Mouse (Mus musculus): ENCODE measurements around the gene Snrpb2. TPM values are rescaled to one million over a fixed set of nuclear protein-coding genes. Genes with fewer than 3 reads are reported as not detected.

The Snrpb2 gene
- 46.9 and 47.1 TPM in 2 replicates for polyA plus RNA-seq (2015; fragmentation: Nextera tagmentation; extraction: Ambion mirVana)

- peak; percentile 98 for ATAC-seq
- peak within 1 kb of the TSS; percentile 86 for H3K4me3 ChIP-seq (ENCODE audit: low read length)
- peak within 1 kb of the TSS; percentile 70 for H3K4me2 ChIP-seq (ENCODE audit: low read depth, low read length)
- H3K36me3 ChIP-seq (ENCODE audit: control insufficient read depth, insufficient read depth, low read length): no peaks in the 10 kb centered on the region
- no peaks in the 10 kb centered on the region for H3K27me3 ChIP-seq (replicated peaks; ENCODE audit: control insufficient read depth, insufficient read depth, low read length)
- peak within 1 kb of the TSS; percentile 79 for H3K9ac ChIP-seq (ENCODE audit: low read depth, low read length)
- WGBS: under 1% methylated on average over 55 of the region's 55 CpGs
- H3K27ac ChIP-seq (ENCODE audit: low read length): peak within 1 kb of the TSS; percentile 47
- no peaks in the 10 kb centered on the region for H3K9me3 ChIP-seq (ENCODE audit: control insufficient read depth, low read length)
- H3K4me1 ChIP-seq (ENCODE audit: control insufficient read depth, insufficient read depth, low read length): 0 out of 2 replicates have a peak, but pooled peaks cover 2% of the 10 kb centered on the region
Observed at GRCm38 (mm10) chr2:143062812-143063792, at the start of gene Snrpb2. Gene Snrpb2 (plus strand): TSS chr2:143063039.

- Histone ChIP-seq H3K36me3 (ENCODE audit: control insufficient read depth, insufficient read depth, low read length) (no peaks in the 10 kb centered on the region), H3K27me3 (replicated peaks; ENCODE audit: control insufficient read depth, insufficient read depth, low read length) (no peaks in the 10 kb centered on the region), H3K9me3 (ENCODE audit: control insufficient read depth, low read length) (no peaks in the 10 kb centered on the region), H3K9ac (ENCODE audit: low read depth, low read length) (no peak overlapping the region), H3K27ac (ENCODE audit: low read length) (no peak overlapping the region), H3K4me3 (ENCODE audit: low read length) (no peak overlapping the region), H3K4me2 (ENCODE audit: low read depth, low read length) (no peak overlapping the region), H3K4me1 (ENCODE audit: control insufficient read depth, insufficient read depth, low read length) (no peaks in the 10 kb centered on the region)
- WGBS: 81% methylated on average over 5 of the region's 5 CpGs
- no peak for ATAC-seq
Observed at GRCm38 (mm10) chr2:143013057-143013456, 49.8 kb upstream of the Snrpb2 start.

GRCm38 (mm10) chr2:143018084-143018483 is 44.8 kb upstream of the Snrpb2 start:
- no peak overlapping the region for H3K27ac ChIP-seq (ENCODE audit: low read length)
- no peak overlapping the region for H3K4me3 ChIP-seq (ENCODE audit: low read length)
- H3K4me2 ChIP-seq (ENCODE audit: low read depth, low read length): no peak overlapping the region
- no peaks in the 10 kb centered on the region; the same call in 1 of the 2 replicates for H3K4me1 ChIP-seq (ENCODE audit: control insufficient read depth, insufficient read depth, low read length)
- no peaks in the 10 kb centered on the region for H3K27me3 ChIP-seq (replicated peaks; ENCODE audit: control insufficient read depth, insufficient read depth, low read length)
- H3K36me3 ChIP-seq (ENCODE audit: control insufficient read depth, insufficient read depth, low read length): no peaks in the 10 kb centered on the region
- no peak for ATAC-seq
- no peak overlapping the region for H3K9ac ChIP-seq (ENCODE audit: low read depth, low read length)
- H3K9me3 ChIP-seq (ENCODE audit: control insufficient read depth, low read length): no peaks in the 10 kb centered on the region
- WGBS: 91% methylated on average over 8 of the region's 8 CpGs

- 22% methylated on average over 5 of the region's 5 CpGs for WGBS
- H3K4me3 ChIP-seq (ENCODE audit: low read length): no peak overlapping the region
- H3K27me3 ChIP-seq (replicated peaks; ENCODE audit: control insufficient read depth, insufficient read depth, low read length): no peaks in the 10 kb centered on the region
- no peaks in the 10 kb centered on the region for H3K9me3 ChIP-seq (ENCODE audit: control insufficient read depth, low read length)
- no peaks in the 10 kb centered on the region; the same call in 1 of the 2 replicates for H3K4me1 ChIP-seq (ENCODE audit: control insufficient read depth, insufficient read depth, low read length)
- no peaks in the 10 kb centered on the region for H3K36me3 ChIP-seq (ENCODE audit: control insufficient read depth, insufficient read depth, low read length)
- H3K9ac ChIP-seq (ENCODE audit: low read depth, low read length): no peak overlapping the region
- ATAC-seq: no peak
- no peak overlapping the region for H3K27ac ChIP-seq (ENCODE audit: low read length)
- no peak overlapping the region for H3K4me2 ChIP-seq (ENCODE audit: low read depth, low read length)
Observed at GRCm38 (mm10) chr2:143018591-143019130, 44.2 kb upstream of the Snrpb2 start.

GRCm38 (mm10) chr2:143019727-143020126 is 43.1 kb upstream of the Snrpb2 start:
- Histone ChIP-seq H3K36me3 (ENCODE audit: control insufficient read depth, insufficient read depth, low read length) (no peaks in the 10 kb centered on the region), H3K4me3 (ENCODE audit: low read length) (no peak overlapping the region), H3K9me3 (ENCODE audit: control insufficient read depth, low read length) (no peaks in the 10 kb centered on the region), H3K27ac (ENCODE audit: low read length) (no peak overlapping the region), H3K4me2 (ENCODE audit: low read depth, low read length) (no peak overlapping the region), H3K9ac (ENCODE audit: low read depth, low read length) (no peak overlapping the region), H3K27me3 (replicated peaks; ENCODE audit: control insufficient read depth, insufficient read depth, low read length) (no peaks in the 10 kb centered on the region), H3K4me1 (ENCODE audit: control insufficient read depth, insufficient read depth, low read length) (no peaks in the 10 kb centered on the region; the same call in 1 of the 2 replicates)
- WGBS: 27% methylated on average over 2 of the region's 2 CpGs
- ATAC-seq: no peak

GRCm38 (mm10) chr2:143023331-143023730 is 39.5 kb upstream of the Snrpb2 start:
- no peak overlapping the region for H3K4me3 ChIP-seq (ENCODE audit: low read length)
- WGBS: 96% methylated on average over 2 of the region's 2 CpGs
- H3K36me3 ChIP-seq (ENCODE audit: control insufficient read depth, insufficient read depth, low read length): no peaks in the 10 kb centered on the region
- no peak for ATAC-seq
- H3K9ac ChIP-seq (ENCODE audit: low read depth, low read length): no peak overlapping the region
- no peak overlapping the region for H3K4me2 ChIP-seq (ENCODE audit: low read depth, low read length)
- no peaks in the 10 kb centered on the region for H3K27me3 ChIP-seq (replicated peaks; ENCODE audit: control insufficient read depth, insufficient read depth, low read length)
- H3K9me3 ChIP-seq (ENCODE audit: control insufficient read depth, low read length): no peaks in the 10 kb centered on the region
- no peak overlapping the region for H3K27ac ChIP-seq (ENCODE audit: low read length)
- H3K4me1 ChIP-seq (ENCODE audit: control insufficient read depth, insufficient read depth, low read length): no peaks in the 10 kb centered on the region; the same call in 1 of the 2 replicates

GRCm38 (mm10) chr2:143024226-143024625 is 38.6 kb upstream of the Snrpb2 start:
- no peaks in the 10 kb centered on the region for H3K36me3 ChIP-seq (ENCODE audit: control insufficient read depth, insufficient read depth, low read length)
- no peaks in the 10 kb centered on the region for H3K27me3 ChIP-seq (replicated peaks; ENCODE audit: control insufficient read depth, insufficient read depth, low read length)
- 83% methylated on average over 4 of the region's 4 CpGs for WGBS
- no peak overlapping the region for H3K9ac ChIP-seq (ENCODE audit: low read depth, low read length)
- no peaks in the 10 kb centered on the region for H3K9me3 ChIP-seq (ENCODE audit: control insufficient read depth, low read length)
- H3K4me2 ChIP-seq (ENCODE audit: low read depth, low read length): no peak overlapping the region
- ATAC-seq: no peak
- no peak overlapping the region for H3K4me3 ChIP-seq (ENCODE audit: low read length)
- no peak overlapping the region for H3K27ac ChIP-seq (ENCODE audit: low read length)
- no peaks in the 10 kb centered on the region; the same call in 1 of the 2 replicates for H3K4me1 ChIP-seq (ENCODE audit: control insufficient read depth, insufficient read depth, low read length)

GRCm38 (mm10) chr2:143031283-143031682 is 31.6 kb upstream of the Snrpb2 start:
- H3K9me3 ChIP-seq (ENCODE audit: control insufficient read depth, low read length): no peaks in the 10 kb centered on the region
- no peak for ATAC-seq
- no peaks in the 10 kb centered on the region; the same call in 1 of the 2 replicates for H3K4me1 ChIP-seq (ENCODE audit: control insufficient read depth, insufficient read depth, low read length)
- H3K4me2 ChIP-seq (ENCODE audit: low read depth, low read length): no peak overlapping the region
- no peaks in the 10 kb centered on the region for H3K27me3 ChIP-seq (replicated peaks; ENCODE audit: control insufficient read depth, insufficient read depth, low read length)
- no peak overlapping the region for H3K27ac ChIP-seq (ENCODE audit: low read length)
- H3K4me3 ChIP-seq (ENCODE audit: low read length): no peak overlapping the region
- WGBS: 85% methylated on average over 1 of the region's 1 CpGs
- H3K36me3 ChIP-seq (ENCODE audit: control insufficient read depth, insufficient read depth, low read length): no peaks in the 10 kb centered on the region
- no peak overlapping the region for H3K9ac ChIP-seq (ENCODE audit: low read depth, low read length)

GRCm38 (mm10) chr2:143032378-143033255 is 30.2 kb upstream of the Snrpb2 start:
- no peak overlapping the region for H3K4me3 ChIP-seq (ENCODE audit: low read length)
- 66% methylated on average over 10 of the region's 10 CpGs for WGBS
- H3K9ac ChIP-seq (ENCODE audit: low read depth, low read length): no peak overlapping the region
- no peak overlapping the region for H3K4me2 ChIP-seq (ENCODE audit: low read depth, low read length)
- no peaks in the 10 kb centered on the region for H3K36me3 ChIP-seq (ENCODE audit: control insufficient read depth, insufficient read depth, low read length)
- no peaks in the 10 kb centered on the region; the same call in 1 of the 2 replicates for H3K4me1 ChIP-seq (ENCODE audit: control insufficient read depth, insufficient read depth, low read length)
- no peak for ATAC-seq
- H3K27ac ChIP-seq (ENCODE audit: low read length): no peak overlapping the region
- H3K9me3 ChIP-seq (ENCODE audit: control insufficient read depth, low read length): no peaks in the 10 kb centered on the region
- no peaks in the 10 kb centered on the region for H3K27me3 ChIP-seq (replicated peaks; ENCODE audit: control insufficient read depth, insufficient read depth, low read length)

Measured in intestine, embryonic 16.5 days (tissue).